Mouse (Mus musculus) forebrain, postnatal 0 days (tissue): ENCODE data around the gene Gm49395. TPM values are rescaled to one million over a fixed set of nuclear protein-coding genes. Genes with fewer than 3 reads are reported as not detected.

Source experiments
- ATAC-seq: fragments of 200-750 bp; cut with Nextera tagmentation; 2 replicates; pipeline ENCODE4 v1.8.0; 2017; ENCODE audit warnings: mild to moderate bottlenecking, moderate library complexity
- DNase-seq: peaks from one replicate; pipeline ENCODE4 v3.0.0-alpha.2; 2015
- H3K27ac ChIP-seq: fragments of 300-500 bp; sonication (generic); 2 replicates; pipeline ENCODE4 v1.5.1; 2014; ENCODE audit warnings: low read depth, mild to moderate bottlenecking, antibody characterized with exemption, low read length, moderate library complexity, mixed read lengths
- H3K27me3 ChIP-seq: fragments of 300-500 bp; sonication (generic); 2 replicates; pipeline ENCODE4 v1.6.1; 2014; ENCODE audit warnings: mild to moderate bottlenecking, low read length, mixed read lengths; ENCODE audit not compliant: insufficient read depth
- H3K36me3 ChIP-seq: fragments of 300-500 bp; sonication (generic); 2 replicates; pipeline ENCODE4 v1.6.1; 2014; ENCODE audit warnings: mild to moderate bottlenecking, moderate library complexity; ENCODE audit not compliant: insufficient read depth
- H3K4me1 ChIP-seq: fragments of 300-500 bp; sonication (generic); 2 replicates; pipeline ENCODE4 v1.6.1; 2014; ENCODE audit warnings: antibody characterized with exemption; ENCODE audit not compliant: insufficient read depth
- H3K4me2 ChIP-seq: fragments of 300-500 bp; sonication (generic); 2 replicates; pipeline ENCODE4 v1.6.1; 2014; ENCODE audit warnings: low read depth, mild to moderate bottlenecking, moderate library complexity
- H3K4me3 ChIP-seq: fragments of 300-500 bp; sonication (generic); 2 replicates; pipeline ENCODE4 v1.5.1; 2014; ENCODE audit warnings: low read depth, low read length, mixed read lengths
- H3K9ac ChIP-seq: fragments of 300-500 bp; sonication (generic); 2 replicates; pipeline ENCODE4 v1.6.1; 2014; ENCODE audit warnings: mild to moderate bottlenecking
- H3K9me3 ChIP-seq: fragments of 300-500 bp; sonication (generic); 2 replicates; pipeline ENCODE4 v1.6.1; 2016; ENCODE audit warnings: low read length
- CTCF ChIP-seq: sonication (generic); IDR thresholded peaks from 2 replicates; pipeline ENCODE4 v1.5.1; 2016; ENCODE audit warnings: antibody characterized with exemption, control low read depth, low read depth
- WGBS: fragments of 180-500 bp; shearing (Covaris S2); extraction: QIAGEN DNeasy Blood & Tissue Kit; methylation state at CpG from one replicate; pipeline ENCODE4 v1.1.7; 2014; 5-methylcytosine and 5-hydroxymethylcytosine counted together
- polyA plus RNA-seq: library from polyadenylated mRNA; unstranded; fragments of >200 nt; fragmentation: Nextera tagmentation; extraction: Ambion mirVana; gene quantifications from 2 replicates; pipeline ENCODE4 v1.2.1, GENCODE M21; 2015
- total RNA-seq: library from RNA; depleted of rRNA; stranded (reverse); fragments of >200 nt; gene quantifications from 2 replicates; pipeline ENCODE4 v1.2.3, GENCODE M21; 2014

Gene Gm49395
- total and polyA plus RNA-seq, 2 experiments from 2014 or later = 3.5 to 4.1 TPM

DNA sequence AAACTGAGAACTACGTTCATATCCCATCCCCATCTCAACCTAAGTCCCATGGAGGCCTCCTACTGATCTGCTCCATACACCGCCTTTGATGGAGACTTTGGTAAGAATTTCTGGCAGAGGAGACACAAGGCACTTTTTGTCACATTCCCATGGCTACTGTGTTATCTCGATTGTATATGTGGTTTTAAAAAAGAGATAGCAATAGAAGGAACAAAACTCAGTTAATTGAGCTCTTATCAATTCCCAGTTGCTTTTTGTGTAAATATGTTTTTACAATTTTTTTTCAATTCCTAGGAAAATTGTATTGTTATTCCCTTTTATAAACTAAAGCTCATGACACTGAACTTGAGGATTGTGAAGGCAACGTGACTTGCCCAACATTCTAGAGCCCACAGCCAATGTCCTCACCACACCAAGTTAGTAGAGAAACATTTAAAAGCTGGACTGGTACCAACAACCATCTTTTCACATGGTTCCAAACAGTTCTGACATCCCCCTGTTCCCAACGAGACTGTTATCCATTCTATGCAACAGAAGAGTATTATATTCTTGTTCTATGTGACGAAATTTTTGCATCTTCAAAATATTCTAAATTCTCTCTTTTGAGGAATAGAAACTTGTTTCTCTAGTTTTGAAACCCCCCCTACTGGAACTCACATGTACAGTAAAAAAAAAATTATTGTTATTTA is 22.6 kb downstream of the Gm49395 start:
- Histone ChIP-seq H3K27ac (no peak overlapping the region), H3K4me1 (no peaks in the 10 kb centered on the region), H3K9ac (no peak overlapping the region), H3K36me3 (no peaks in the 10 kb centered on the region), H3K27me3 (no peaks in the 10 kb centered on the region), H3K4me3 (no peak overlapping the region), H3K4me2 (no peak overlapping the region), H3K9me3 (no peaks in the 10 kb centered on the region)
- no peak for ATAC-seq
- DNase-seq = no peak
- TF ChIP-seq CTCF = no peak
- WGBS = 85% methylated on average over 6 of the region's 6 CpGs

DNA sequence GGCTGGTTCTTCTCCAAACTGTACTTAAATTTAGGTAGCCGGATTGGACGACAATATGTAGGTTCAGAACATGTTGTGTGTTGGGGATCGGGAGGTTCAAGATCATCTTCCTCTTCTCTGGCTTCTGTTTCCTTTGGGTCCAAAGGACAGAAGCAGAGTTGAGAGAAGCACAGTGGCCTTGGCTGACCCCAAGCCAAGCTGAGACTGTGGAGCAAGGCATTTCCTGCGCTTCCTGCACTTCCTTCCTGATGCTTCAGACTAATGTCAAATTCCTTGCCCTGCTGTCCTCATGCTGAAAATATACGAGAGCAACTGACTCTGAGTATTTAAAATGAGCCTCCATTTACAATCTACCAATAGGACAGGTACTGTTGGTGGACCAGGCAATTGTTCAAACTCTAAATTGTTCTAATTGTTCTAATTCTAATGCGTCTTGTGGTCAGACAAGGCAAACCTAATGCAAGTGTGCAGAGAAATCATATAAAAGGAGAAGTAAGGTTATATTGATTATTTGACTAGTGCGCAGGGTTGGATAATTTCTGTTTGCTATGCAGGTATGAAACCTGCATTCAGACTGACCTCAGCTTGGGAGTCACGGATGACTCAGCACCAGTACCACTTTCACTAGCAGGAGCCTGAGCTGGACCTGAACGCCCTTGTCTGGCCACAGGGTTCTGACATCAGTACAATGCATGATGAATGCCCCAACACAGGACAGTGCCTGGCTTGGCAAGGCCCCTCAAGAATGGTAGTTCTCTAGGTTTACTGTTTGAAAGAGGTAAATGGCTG is 24.2 kb downstream of the Gm49395 start:
- TF ChIP-seq CTCF = no peak
- no peak for ATAC-seq
- no peaks in the 10 kb centered on the region for H3K4me1 ChIP-seq
- H3K27ac ChIP-seq = no peak overlapping the region
- no peaks in the 10 kb centered on the region for H3K9me3 ChIP-seq
- no peak overlapping the region for H3K4me3 ChIP-seq
- no peaks in the 10 kb centered on the region for H3K36me3 ChIP-seq
- H3K9ac ChIP-seq = no peak overlapping the region
- H3K27me3 ChIP-seq = no peaks in the 10 kb centered on the region
- no peak for DNase-seq
- no peak overlapping the region for H3K4me2 ChIP-seq
- WGBS = 90% methylated on average over 9 of the region's 9 CpGs

DNA sequence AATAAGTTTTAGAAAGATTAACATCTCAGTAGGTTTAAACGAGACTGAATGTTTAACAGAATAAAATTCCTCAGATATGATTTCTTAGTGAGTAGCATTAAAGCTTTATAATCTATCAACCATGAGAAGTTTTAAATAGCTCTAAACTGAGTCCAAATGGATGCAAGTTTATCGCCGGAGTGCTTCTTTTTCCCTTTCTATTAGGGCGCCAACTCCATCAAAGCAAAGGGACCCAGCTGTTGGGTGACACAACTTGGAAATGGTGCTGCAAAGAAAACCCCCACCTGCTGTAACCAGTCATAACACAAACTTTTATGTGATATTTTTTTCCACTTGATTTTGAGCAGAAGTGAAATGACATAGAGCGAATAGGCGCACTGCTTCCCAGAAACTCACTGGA is 29.3 kb downstream of the Gm49395 start:
- H3K4me2 ChIP-seq = no peak overlapping the region
- H3K27ac ChIP-seq = no peak overlapping the region
- H3K4me1 ChIP-seq = no peaks in the 10 kb centered on the region
- WGBS = 88% methylated on average over 6 of the region's 6 CpGs
- ATAC-seq (no peak), DNase-seq (no peak)
- H3K4me3 ChIP-seq = no peak overlapping the region
- H3K9me3 ChIP-seq = no peaks in the 10 kb centered on the region
- TF ChIP-seq CTCF = no peak
- no peaks in the 10 kb centered on the region for H3K27me3 ChIP-seq
- H3K36me3 ChIP-seq = no peaks in the 10 kb centered on the region
- no peak overlapping the region for H3K9ac ChIP-seq

DNA sequence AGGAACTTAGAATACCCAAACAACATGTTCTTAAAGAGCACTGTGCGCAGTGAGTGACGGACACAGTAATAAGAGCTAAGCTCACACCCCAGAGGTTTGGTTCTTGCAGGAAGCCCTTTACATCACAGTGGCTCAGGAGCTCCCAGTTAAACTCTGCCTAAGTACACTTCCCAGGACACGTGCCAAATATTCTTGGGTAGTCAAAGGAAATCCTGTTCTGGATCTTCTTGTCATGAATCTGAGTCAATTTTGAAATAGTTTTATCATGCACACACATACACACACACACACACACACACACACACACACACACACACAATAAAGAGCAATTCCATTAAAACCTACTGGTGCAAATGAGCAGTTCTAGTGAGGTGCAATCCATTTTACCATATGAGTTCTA is 30.3 kb downstream of the Gm49395 start:
- no peaks in the 10 kb centered on the region for H3K4me1 ChIP-seq
- DNase-seq (no peak), ATAC-seq (no peak)
- TF ChIP-seq CTCF = no peak
- WGBS = 91% methylated on average over 3 of the region's 3 CpGs
- no peaks in the 10 kb centered on the region for H3K9me3 ChIP-seq
- H3K9ac ChIP-seq = no peak overlapping the region
- no peaks in the 10 kb centered on the region for H3K36me3 ChIP-seq
- no peak overlapping the region for H3K4me2 ChIP-seq
- no peak overlapping the region for H3K4me3 ChIP-seq
- no peaks in the 10 kb centered on the region for H3K27me3 ChIP-seq
- no peak overlapping the region for H3K27ac ChIP-seq

DNA sequence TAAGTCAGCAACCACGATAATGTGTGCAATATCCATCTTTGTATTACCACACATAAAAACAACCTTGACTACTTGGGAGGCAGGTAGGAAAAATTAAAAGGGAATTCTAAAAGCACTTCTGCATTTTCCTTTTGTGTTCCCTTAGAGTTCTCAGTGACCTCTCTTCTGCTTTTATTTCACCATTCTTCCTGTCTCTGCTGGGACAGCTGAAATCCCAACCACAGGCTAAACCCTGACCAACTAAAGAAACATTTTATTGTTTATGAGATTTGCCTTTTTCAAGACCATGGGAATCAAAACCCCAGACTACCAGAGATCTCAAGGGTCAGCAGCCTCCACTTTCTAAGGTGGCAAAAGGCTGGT is 33.8 kb downstream of the Gm49395 start:
- Histone ChIP-seq H3K4me1 (no peaks in the 10 kb centered on the region), H3K4me3 (no peak overlapping the region), H3K9me3 (no peaks in the 10 kb centered on the region), H3K36me3 (no peaks in the 10 kb centered on the region), H3K9ac (no peak overlapping the region), H3K27me3 (no peaks in the 10 kb centered on the region), H3K27ac (no peak overlapping the region), H3K4me2 (no peak overlapping the region)
- DNase-seq (no peak), ATAC-seq (no peak)
- TF ChIP-seq CTCF = no peak
- WGBS = 100% methylated on average over 1 of the region's 1 CpGs

DNA sequence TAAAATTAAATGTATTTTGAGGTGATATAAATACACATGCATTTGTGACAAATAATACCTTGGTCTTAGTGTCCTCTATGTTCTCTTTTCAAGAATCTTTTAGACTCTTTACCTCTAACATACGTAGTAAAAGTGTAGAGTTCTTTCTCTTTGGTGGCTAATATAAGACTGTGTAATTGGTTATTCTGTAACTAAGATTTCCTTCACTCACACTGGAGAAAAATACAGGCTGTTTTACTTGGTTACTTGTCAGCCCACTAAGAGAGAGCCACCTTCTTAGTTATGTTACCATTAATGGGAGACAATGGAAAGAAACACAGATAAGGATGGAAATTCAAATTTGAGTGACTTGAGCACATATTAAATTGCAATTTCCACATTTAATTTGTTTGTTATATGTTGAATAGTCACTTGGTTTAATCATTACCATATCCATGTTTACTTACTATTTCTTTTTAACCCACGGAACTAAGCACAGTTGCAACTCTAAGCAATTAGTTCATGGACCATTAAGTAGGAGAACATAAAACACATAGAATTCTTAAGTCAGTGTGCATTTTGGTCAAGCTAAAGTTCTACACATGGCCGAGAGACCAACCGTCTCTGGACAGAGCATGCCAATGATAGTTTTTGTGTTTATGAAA is 34.3 kb downstream of the Gm49395 start:
- Histone ChIP-seq H3K4me3 (no peak overlapping the region), H3K4me2 (no peak overlapping the region), H3K27ac (no peak overlapping the region), H3K9ac (no peak overlapping the region), H3K36me3 (no peaks in the 10 kb centered on the region), H3K4me1 (no peaks in the 10 kb centered on the region), H3K27me3 (no peaks in the 10 kb centered on the region), H3K9me3 (no peaks in the 10 kb centered on the region)
- 91% methylated on average over 4 of the region's 4 CpGs for WGBS
- ATAC-seq (no peak), DNase-seq (no peak)
- no peak for TF ChIP-seq CTCF

DNA sequence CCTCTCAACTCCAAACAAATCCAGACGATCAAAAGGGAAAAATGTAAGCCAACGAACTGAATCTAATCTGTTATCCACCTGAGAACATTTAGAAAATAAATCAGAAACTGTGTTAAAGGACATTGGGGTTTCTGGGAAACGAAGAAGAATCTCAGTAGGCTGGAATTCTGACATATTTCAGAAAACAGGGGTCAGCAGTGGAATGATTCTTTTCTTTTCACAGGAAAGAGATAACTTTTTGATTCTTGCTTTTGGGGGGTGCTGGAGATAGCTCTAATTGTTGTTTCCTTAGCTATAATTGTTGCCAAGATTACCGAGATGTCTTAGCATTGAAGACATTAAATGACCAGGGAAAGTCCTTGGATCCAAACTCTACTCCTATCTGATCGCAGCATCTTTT is 44.2 kb downstream of the Gm49395 start:
- Histone ChIP-seq H3K4me3 (no peak overlapping the region), H3K36me3 (no peaks in the 10 kb centered on the region), H3K4me1 (no peaks in the 10 kb centered on the region), H3K27me3 (no peaks in the 10 kb centered on the region), H3K27ac (no peak overlapping the region), H3K4me2 (no peak overlapping the region), H3K9me3 (no peaks in the 10 kb centered on the region), H3K9ac (no peak overlapping the region)
- ATAC-seq (no peak), DNase-seq (no peak)
- WGBS = 82% methylated on average over 5 of the region's 5 CpGs
- TF ChIP-seq CTCF = no peak
